Mouse (Mus musculus) R1 (cell line): Measurements from ENCODE around the gene Tmem125.

ENCODE experiments used
- DNase-seq: peaks from one replicate; pipeline ENCODE4 v3.0.0-alpha.2; 2018; ENCODE audit warnings: low read depth, low spot score

Gene Tmem125

DNA sequence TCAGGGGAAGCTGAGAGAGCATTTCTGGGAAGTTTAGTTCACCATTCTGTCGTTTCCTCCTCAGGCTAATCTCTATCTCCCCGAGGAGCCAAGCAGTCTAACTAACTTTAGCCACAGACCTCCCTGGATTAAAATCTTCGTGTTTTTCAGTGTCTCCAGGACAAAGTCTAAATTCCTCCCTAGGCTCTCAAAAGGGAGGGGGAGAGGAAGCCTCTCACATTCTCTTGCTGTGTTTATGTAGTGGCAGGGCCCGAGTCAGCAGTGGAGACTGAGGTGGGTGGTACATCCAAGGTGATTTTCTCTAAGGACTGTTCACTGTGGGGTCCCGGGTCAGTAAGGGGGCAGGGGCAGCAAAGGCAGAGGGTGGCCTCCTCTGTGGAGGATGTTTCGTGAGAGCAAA lies 6.0 kb downstream of the Tmem125 start:
- DNase-seq: no peak

DNA sequence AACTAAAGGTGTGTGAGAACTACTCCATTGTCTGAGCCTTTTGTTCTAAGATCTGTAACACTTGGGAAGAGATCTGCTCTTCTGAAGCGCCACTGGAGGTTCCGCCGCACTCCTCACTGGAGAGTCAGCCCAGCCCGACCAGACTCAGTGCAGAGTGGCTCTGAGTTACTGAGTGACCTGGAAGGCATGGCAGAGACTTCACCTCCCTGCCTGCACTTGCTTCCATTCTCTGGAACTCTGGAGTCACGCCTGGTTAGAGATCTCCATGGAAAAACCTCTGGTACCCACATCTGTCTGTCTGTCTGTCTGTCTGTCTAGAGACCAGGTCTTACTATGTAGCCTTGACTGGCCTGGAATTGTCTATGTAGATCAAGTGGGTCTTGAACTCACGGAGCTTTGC lies 8.2 kb downstream of the Tmem125 start:
- peak; percentile 23 for DNase-seq

DNA sequence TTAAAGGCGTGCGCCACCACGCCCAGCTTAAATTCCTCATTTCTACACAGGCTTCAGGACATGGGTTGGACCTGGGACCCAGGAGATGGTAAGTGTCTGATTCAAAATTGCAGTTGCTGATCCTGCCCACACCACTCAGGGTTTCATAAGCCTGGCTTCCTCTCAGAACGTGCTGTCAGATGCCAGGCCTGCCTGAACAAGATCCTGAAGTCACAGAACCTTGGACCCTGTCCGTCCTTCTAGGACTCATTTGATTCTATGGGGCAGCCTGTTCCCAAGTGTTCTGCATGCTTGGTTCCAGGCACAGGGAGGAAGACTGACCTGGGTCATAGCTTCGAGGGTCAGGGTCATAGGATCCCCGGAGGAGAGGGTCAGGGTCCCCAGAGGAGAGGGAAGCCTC lies 10.2 kb downstream of the Tmem125 start:
- no peak for DNase-seq

DNA sequence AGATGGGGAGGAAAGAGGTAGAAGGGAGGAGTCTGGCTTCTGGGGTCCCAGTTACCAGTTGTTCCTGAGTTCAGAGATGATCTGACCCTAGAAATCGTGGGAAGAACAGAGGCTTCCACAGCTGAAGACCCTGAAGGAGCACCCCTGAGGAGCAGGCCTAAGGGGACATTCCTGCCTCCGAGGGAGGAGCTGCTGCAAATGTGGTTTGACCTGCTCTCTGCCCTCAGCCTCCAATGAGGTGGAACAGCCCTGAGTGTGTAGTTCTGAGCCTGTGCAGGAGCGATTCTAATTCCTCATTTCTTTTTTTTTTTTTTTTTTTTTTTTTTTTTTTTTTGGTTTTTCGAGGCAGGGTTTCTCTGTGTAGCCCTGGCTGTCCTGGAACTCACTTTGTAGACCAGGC lies 10.7 kb downstream of the Tmem125 start:
- DNase-seq: no peak

DNA sequence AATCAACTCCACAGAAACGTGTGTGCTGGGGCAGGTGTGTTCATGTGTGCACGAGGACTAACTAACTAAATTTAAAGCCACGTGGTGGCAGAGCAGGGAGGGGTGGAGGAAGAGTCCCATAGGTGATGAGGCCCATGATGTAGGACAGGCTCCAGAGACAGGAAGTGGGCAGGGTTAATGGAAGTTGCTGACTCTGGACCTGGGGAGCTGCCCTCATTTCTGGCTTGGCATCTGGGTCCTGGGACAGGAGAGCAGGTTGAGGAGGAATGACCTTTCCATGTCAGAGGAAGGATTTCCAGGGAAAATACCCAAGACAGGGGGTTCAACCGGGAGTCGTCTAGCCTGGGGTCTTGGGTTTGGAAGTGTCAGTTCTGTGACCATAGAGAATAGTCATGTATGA lies 11.2 kb downstream of the Tmem125 start:
- no peak for DNase-seq

DNA sequence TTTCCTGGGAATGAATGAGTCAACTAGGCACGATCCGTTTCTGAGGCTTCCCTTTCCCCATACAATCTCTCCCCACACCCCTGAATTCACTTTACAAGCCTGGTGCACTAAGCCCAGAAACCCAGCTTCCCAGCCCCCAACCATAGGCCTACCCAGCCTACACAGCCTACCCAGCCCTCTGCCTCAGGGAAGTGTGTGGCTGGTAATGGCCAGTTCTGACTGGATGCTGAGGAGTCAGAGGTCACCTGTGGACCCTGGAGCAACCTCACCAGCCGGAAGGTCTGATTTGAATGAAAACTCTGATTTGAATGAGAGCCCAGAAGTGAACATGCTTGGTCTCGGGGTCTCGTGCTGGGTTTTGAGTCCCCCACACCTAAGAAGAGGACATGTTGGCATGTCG lies 16.1 kb downstream of the Tmem125 start:
- no peak for DNase-seq

DNA sequence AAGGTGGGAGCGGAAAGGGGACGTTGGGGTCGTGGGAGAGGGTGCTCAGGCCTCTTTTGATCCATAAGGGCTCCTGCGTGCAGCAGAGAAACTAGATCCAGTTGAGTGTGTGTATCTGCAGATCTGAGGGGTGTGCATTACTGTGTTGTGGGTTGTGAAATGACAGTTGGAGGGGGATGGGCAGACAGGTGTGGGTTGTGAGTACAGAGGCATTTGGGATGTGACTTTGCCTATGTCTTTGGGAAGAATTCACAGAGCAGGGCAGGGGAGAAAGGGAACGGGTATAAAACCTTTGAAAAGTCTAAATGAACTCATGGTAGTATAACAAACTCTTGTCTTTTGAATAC lies 16.5 kb downstream of the Tmem125 start:
- DNase-seq: no peak

DNA sequence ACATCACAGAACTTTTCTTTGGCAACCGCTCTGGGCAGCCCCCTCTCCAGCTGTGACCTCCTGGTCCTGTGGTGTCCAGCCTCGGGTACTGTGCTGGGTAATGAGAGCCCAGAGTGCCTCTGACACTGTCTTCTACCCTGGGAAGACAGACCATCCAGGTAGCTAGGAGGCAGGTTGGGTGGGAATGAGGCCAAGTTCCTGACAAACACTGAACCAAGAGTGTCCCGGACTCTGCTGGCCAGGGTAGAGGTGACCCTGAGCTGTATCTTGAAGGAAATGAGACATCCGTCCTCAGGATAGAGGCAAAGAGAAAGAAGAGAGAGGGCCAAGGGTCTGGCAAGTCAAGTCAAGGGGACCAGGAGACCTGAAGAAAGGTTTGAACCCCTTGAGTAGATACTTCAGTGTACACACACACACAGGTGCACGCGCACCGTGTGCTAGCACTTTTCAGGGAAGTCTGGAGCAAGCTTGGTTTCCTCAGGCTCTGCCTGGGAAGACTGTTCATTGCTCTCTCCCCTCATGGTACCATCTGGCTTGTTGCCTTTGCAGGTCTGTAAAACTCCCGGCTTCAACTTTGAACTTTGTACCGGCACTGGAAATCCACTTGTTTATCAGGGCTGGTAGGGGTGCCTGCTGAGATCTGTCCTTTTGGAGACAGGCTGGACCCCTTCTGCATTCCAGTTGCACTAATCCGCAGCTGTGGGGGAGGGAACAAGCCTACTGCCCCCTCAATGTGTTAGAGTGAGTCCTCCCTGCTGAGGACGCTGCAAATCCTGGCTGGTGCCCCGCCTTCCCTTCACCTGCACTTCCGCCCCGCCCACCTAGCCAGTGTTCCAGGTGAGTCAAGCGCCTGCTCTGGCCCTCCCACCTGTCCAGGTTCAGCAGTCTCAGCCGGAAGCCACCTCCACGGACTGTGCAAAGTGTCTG lies 17.2 kb downstream of the Tmem125 start, which contains the start of gene 2610528J11Rik:
Gene 2610528J11Rik, plus strand, starts transcription at position 592 of the 927 bp plus-strand sequence.
- DNase-seq: peak; percentile 53

DNA sequence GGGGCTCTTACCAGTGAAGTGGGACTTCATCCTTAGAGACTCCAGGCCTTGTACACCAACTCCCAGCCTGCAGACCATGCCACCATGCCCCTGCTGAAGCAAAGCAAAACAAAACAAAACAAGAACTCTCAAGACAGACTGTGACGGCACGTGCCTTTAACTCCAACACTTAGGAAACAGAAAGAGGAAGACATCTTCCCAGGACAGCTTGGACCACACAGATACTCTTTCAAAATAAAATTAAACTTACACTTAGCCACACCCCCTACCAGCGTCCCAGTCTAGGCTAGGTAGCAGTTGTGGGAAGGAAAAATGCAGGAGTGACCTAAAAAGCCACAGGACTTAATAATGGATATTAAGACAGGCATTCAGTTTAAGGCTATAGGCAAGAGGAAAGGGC lies 18.1 kb downstream of the Tmem125 start:
- no peak for DNase-seq

DNA sequence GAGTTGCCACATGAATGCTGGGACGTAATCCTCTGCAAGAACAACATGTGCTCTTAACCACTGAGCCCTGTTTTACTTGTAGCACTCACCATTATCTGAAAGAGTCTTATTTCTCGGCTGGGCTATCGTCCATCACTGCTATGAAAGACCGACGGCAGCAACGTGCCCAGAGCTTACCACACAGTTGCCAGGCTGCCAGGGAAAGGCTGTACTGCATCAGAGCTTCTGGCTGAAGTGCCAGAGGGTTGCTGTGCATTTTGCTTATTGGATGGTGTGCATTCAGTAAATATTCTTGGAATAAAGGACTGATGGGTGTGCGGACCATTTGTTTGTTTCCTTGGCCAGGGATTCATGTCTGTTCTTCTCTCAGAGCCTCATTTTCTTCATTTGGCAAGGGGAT lies 19.9 kb downstream of the Tmem125 start:
- no peak for DNase-seq

DNA sequence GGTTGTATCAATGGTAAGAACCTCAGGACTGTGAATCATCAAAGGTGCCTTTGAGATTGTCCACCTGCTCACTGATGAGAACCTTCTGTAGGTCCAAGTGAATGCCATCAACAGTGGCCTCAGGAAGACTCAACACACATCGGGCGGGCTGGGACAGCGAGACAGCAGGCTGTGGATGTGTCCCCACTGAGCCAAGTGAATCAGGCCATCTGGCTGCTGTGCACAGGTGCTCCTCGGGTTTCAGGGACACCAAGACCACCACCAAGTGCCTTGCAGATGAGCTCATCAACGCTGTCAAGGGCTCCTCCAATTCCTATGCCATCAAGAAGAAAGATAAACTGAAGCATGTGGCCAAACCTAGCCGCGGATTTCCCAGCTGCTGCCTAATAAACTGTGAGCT lies 21.6 kb downstream of the Tmem125 start:
- no peak for DNase-seq

DNA sequence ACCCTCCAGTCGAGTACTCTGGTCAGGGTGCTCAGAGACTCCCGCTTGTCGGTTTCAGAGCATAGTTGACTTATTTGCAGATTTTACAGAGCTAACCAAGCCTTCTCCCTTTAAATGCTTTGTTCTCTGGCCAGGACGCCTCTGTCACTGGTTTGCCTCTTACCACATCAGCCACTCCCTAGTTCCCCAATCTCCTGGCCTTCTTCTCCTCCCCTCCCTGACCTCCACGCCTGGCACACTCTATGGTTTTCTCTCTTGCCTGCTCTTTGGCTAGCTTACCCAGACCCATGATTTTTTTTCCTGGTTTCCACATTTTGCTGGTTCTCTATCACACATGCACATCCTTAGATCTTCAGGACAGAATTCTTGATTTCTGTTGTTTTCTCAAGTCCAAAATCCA lies 25.6 kb downstream of the Tmem125 start:
- DNase-seq: no peak

DNA sequence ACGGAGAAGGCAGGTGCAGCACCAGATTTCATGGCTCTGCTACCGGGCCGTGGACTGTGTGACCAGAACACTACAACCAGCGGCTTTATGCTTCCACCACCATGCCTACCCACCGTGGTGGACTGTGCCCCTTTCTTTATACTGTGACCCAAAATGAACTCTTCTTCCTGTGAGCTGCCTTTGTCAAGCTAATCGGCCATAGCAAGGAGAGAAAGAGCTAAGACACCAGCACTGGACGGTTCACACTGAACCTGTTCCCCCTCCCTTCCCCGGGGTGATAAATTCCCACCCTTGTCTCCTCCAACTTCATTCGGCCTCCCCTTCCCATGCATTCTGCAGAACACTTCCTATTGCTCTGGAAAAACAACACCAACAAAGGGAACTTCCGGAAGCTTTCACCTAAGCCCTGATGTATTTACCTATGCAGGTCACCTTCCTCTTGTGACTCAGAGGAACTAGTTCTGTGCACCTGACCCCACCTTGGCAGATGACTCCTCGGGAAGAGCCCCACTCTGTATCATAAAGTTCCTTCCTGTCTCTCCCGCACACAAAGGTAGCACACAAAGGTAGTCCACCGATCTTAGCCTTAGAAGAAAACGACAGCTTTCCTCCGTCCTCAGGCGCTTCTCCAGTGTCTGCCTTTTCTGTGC lies 26.2 kb downstream of the Tmem125 start:
- DNase-seq: peak; percentile 71

DNA sequence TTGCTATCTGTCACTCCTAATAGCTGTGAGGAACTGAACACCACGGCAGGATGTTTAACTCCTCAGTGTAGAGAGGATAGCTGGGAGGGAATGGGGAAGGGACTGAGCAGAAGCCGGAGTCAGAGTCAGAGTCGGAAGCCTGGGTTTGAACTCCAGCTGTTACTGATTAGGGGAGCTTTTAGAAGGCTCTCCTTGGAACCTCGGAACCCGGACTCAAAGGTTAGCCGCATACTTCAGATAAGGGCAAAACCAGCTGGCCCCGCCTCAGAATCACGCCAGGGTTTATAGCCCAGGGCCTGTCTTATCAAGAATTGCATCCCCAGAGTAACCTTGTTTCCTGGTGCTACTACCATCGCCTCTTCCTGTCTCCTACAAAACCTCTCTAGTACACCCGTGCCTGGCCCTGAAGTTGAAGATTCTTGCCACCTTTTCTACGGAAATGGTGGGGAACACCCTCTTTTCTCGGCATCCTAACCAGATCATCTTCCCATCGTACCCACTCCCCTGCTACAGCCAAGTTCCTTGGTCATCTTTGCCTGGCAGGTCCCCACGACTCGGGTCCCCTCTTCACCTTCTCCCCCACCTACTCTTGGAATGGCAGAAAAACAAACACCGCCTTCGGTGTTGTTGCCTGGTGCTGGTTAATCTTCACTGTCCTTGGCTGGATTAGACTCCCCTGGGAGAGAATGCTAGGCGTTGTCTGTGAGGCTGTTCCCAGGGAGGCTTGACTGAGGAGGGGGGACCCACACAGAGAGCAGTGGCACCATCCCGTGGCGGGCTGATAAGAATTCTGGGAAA lies 26.9 kb downstream of the Tmem125 start:
- peak; percentile 68 for DNase-seq

DNA sequence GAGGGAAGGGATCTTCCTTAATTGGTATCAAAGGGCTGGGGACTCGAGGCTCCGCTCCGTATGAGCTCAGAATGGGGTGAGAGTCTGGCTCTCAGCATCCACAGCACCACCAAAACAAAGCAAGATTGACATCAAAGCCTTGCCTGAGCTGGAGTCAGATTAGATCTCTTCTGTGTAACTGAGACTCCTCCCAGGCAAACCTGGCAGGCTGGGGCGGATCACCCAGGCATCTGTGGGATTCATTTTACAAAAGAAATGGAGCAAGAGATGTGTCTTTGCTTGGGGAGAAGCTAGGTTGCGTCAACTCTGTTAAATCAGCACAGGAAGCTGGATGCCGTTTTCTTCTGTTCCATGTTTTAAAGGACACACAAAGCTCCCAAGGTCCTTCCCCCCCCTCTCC lies 34.8 kb downstream of the Tmem125 start:
- DNase-seq: peak; percentile 52

DNA sequence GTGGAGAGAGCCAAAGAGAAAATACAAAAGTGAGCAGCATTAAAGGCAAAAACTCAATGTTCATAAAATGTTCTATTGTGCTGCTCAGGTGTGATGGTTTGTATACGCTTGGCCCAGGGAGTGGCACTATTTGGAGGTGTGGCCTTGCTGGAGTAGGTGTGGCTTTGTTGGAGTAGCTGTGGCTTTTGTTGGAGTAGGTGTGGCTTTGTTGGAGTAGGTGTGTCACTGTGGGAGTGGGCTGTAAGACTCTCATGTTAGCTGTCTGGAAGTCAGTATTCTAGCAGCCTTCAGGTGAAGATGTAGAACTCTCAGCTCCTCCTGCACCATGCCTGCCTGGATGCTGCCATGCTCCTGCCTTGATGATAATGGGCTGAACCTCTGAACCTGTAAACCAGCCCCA lies 36.7 kb downstream of the Tmem125 start:
- DNase-seq: peak; percentile 84

DNA sequence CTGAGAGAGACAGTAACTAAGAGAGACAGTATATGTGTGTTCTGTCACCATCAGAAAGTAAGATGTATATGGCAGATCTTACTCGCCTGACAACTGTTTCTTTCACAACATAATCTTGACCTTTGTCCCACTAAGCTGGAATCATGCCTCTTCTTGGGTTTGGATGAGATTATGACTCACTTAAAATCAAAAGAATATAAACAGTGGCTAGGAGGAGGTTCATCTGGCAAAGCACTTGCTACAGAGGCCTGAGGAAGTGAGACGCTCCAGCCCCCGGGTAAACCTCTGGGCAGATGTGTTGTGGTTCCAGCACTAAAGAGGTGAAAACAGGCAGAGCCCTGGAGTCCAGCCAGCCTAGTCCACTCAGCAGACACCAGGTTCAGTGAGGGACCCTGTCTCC lies 38.3 kb downstream of the Tmem125 start:
- no peak for DNase-seq

DNA sequence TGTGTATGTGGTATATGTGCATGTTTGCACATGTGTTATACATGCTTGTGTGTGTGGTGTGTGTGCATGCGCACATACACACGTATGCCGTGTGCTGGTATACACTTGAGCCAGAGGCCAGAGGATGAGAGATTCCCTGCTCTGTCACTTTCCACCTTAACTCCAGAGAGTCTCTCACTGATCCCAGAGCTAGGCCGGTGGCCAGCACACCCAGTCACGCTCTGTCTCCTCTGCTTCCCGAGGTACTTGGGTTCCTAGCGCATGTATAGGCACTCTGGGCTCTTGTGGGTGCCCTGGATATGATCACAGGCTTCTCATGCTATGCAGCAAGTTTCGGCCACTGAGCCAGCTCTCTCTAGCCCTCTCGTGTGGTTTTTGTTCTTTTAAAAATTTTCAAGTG lies 43.1 kb downstream of the Tmem125 start:
- DNase-seq: no peak

DNA sequence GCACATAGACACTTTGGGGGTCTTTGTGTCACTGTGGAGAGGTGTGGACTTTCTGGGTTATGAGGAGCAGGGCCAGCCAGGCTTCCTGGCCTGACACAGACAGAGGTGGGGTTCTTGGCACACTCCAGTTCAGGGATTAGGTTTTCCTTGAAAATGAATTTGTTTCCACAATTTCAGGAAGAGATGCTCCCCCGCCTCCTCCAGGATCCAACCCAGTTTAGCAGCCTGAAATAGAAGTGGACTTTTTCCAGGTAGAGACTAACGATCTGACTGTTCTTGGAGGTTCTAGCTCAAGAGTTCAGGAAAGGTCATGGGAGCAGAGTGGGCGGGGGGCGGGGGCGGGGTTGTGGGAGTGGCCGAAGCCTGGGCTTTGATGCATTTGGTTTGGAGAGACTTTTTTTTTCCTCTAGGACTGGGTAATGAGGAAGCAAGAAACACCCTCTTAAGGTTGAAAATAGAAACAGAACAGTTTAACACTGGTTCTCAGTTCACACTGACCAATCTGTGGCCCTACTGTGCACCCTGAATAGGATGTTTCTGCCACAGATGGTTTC lies 43.6 kb downstream of the Tmem125 start:
- DNase-seq: peak; percentile 35
